Mouse (Mus musculus) heart, adult 11 months (tissue): ENCODE results near the gene Klhl26.

Experiments
- DNase-seq: peaks from one replicate; pipeline ENCODE4 v3.0.0; 2022

The Klhl26 gene

DNA sequence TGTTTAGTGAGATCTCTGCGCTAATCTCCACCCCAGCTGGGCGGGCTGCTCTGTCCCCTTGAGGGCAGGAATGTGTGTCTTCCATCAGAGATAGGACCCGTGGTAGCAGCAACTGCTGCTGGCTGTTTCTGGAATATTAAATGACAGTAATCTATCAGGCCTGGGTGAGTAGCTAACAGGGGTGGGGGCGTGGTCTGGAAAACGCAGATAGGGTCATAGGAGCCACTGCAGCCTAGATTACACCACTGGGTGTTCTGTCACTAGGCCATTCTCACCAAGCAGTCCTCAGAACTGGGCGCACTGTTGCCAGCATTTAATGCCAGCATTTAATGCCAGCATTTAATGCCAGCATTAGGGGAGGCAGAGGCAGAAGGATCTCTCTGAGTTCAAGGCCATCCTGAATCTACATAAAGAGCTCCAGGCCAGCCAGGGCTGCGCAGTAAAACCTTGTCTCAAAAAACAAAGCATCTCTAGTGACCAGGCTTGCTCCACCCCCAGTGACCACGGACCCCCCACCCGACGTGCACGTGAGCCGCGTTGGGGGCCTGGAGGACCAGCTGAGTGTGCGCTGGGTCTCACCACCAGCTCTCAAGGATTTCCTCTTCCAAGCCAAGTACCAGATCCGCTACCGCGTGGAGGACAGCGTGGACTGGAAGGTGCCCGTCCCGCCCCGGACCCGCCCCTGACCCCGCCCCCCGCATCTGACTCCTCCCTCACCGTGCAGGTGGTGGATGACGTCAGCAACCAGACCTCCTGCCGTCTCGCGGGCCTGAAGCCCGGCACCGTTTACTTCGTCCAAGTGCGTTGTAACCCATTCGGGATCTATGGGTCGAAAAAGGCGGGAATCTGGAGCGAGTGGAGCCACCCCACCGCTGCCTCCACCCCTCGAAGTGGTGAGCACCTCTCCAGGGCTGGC is 23.9 kb upstream of the Klhl26 start:
- no peak for DNase-seq

DNA sequence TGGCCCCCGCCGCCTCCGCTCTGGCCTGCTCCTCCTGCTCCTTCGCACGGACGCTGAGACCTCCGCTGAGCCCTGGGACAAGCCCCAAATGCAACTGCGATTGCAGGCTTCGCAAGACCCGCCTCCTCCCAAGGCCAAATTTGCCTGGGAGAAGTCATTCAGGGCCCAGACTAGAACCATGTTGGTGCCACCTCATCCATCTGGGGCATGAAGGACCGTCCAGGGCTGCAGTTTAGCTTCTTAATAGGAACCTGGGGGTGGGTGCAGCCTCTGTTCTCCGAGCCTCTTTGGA is 18.9 kb upstream of the Klhl26 start:
- DNase-seq: no peak

DNA sequence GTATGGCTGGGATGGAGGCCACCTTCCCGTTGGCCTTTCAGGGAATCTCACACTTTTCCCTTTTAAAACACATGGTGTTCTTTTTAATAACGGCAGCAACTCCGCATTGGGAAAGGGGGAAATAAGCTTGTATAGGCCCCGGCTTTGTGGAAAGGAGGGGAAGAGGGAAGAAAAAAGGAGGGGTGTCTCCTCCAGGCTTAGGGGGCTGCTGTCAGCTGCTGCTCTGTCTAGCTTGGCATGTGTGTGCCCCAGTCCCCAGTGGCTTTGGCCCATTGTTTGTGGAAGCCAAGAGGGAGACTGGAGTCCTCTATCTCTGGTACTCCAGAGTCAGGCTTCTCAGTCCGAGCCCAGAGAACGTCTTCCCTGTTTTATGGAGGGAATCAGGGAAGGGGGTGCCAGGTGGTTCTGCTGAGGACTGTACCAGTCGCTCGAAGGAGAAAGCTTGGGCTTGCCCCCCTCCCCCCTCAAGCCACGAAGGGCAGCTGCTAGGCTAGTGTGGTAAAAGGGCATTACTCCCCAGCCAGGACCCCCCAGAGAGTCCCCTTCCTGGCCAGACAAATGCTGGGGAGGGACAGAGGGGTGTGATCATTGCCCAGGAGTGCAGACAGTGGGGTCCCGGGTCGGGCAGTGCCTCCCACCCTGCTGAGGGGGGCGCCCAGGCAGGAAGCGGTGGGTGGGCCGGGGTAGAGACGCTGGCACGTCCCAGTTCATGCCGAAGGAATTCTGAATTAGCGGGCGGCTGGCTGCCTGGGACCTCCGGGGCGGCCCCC is 18.4 kb upstream of the Klhl26 start:
- no peak for DNase-seq

DNA sequence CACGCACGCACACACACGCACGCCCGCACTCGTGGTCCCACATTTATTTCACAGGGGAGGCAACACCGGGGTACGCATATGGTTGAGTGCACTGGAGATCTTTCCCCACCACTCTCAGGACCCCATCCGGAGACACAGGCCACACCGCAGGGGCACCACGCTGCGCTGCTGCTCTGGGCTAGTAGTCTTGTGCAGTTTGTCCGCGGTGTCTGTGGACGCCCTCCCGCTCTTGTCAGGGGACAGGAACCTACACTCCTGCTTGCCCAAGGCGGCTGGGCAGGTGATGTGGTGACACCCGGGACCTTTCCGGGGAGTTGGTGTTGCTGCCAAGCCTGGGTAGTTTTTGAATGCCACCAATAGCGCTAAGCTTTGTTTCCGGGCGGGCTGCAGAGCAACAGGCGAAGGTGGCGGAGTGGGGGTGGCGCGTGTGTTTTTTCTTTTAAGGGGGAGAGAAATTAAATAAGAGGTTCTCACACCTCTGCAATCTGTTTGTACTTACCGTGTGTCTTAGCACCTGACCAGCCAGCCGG is 17.7 kb upstream of the Klhl26 start:
- DNase-seq: no peak

DNA sequence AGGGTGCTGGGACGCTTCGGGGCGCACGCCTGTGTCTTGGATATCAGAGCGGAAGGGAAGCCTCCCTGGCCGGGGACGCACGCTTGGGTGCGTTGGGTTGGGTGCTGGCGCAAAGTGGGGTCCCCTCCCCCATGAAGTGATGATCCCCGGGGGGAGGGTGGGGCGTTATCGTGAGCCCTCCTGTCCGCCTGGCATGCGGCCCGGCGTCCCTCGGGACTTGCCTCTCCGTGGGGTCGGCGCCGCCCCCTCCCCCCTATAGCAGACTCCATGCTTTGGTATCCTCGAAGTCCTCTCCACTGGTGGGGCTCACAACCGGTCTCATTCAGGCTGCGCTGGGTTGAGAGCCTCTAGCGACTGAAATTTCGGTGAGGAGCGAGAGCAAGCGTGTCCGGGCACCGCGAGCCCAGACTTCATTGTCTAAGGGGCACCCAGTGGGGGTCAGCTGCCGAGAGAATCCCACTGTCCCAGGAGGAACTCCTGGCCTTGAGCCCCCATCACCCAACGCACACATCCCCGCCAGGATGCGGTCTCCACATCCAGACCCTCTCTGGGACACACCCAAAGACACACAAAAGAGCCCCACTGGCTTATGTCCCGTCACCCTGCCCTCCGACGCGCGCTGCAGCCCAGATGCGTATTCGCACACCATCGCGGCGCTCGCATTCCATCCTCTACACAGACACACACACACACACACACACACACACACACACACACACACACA is 17.1 kb upstream of the Klhl26 start:
- DNase-seq: no peak

DNA sequence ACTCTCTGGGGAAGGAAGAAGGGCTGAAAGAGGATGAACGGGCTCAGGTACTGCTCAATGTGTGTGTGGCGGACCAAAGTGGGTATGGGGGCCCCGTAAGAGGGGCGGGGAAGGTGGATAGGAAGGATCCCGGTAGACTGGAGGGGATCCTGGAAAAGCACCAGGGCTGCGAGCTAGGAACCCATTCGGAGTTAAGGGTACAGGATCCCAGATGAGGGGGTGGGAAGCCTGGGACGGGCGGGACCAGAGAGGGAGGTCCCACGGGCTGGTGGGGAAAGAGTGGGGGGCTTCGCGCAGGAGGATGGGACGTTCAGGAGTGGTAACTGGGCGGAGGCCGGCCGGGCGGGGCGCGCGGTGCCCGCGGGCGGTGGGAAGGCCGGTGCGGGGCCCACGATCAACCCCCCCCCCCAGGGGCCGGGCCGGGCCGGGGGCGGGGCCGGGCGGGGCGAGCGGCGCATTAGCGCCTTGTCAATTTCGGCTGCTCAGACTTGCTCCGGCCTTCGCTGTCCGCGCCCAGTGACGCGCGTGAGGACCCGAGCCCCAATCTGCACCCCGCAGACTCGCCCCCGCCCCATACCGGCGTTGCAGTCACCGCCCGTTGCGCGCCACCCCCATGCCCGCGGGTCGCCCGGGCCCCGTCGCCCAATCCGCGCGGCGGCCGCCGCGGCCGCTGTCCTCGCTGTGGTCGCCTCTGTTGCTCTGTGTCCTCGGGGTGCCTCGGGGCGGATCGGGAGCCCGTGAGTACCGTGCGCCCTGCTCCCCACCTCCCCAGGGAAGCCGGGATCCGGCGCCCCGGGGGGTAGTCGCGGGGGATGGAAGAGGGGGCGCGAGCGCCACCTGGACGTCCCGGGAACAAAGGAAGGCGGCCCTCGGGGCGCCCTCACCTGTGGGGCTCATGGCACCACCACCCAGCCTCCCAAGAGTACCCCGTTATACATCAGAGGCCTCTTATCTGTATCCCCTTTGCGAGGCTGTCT is 16.2 kb upstream of the Klhl26 start, which contains the start of gene Crlf1:
TSS of gene Crlf1 (plus strand) at position 495 of the 977 bp plus-strand sequence.
- DNase-seq: no peak

DNA sequence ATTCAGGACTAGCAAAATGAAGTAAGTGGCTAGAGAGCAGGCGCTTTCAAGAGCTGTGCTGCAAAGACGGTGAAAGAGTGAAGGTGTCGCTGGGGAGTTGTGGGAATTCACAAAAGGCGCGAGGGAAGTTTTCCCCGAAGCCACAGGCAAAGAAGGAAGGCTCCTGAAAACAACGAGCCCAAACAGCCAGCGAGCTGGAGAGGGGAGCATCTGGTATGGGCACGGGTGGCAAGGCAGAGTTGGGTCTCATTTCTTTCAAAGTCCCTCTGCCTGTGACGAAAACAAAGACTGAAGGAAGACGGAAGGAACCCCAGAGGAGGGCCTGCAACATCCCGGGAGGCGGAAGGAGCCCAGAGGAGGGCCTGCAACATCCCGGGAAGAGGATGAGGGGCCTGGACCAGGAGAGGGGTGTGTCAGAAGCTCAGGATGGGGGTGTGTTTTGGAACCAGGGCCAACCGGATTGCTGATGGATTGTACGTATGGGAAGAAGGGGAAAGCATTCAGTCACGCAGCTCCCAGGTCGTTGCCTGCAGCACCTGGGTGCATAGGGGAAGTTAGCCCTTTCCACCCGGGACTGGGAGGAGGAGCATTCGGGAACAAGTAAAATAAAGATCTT is 14.2 kb upstream of the Klhl26 start:
- DNase-seq: no peak

DNA sequence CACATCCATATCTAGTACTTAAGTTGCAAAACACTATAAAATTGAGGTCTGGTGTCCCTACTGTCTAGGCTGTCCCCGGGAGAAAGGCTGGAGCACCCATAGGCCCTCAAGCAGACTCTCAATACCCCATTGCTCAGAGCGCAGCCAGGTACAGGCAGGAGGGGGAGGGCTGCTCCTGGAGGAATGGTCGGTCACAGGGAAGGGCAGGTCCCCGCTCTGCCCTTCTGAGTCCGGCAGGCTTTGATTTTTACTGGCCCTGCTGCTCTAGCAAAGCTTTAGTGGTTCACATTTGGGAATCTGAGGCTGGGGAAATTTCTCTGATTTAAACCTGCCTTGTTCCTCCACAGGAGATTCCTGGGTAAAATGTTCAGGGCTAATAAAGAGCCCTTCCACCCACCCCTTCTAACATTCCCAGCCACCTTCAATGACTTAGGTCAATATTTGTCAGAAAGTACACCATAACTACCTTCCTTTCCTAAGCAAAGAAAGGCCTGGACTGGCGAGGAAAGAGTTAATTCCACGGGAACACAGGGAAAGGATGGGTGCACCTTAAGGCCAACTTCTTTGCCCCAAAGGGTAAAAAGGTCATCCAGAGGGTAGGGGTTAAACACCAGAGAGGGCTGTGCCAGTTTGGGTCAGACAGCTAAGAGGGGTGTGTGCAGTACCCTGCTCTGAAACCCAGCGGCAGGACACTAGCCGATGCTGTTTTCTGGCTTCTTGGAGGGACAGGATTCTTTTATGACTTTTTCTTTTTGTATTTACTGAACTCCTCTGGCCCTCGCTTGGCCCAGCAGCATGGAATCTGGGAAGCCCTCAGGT is 13.5 kb upstream of the Klhl26 start:
- no peak for DNase-seq

DNA sequence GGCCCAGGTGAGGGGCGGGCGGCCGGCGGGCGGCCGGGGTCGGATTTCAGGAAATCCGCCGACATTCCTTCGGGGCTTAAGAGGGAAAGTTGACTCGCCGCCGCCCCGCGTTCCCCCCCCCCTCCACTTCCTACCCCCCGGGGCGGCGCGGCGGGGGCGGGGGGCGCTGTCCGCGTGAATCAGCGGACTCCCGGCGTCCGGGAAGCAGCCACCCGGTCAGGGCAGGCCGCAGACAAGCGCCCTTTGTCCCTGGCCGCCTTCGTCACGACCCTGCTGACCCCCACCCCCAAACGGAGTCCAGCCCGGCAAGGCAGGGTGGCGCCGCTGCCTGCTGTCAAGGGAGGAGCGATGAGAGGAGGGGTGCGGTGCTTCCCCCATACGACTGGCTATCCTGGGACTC is 12.8 kb upstream of the Klhl26 start:
- DNase-seq: peak; percentile 94

DNA sequence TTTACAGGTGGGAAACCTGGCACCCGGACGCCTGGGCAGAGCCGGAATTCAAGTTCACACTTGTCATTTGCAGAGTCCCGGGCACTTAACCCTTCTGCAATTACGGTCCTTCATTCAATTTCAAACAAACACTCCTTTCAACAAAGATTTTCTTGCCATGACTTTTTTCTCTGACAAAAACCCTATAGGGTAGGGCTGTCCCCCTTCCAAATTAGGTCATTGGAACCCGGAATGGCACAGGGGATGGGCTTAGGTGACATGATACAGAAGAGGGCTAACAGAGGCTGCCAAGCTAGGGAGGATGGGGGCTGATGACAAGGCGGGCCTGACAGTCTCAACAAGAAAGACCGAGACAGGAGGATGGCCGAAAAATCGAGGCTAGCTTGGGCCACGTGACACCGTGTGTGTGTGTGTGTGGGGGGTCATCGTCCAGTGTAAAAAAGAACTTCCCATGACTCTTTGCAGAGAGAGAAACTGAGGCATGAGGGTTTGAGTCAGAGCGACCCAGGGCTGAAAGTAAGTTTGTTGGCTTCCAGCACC is 12.2 kb upstream of the Klhl26 start:
- no peak for DNase-seq

DNA sequence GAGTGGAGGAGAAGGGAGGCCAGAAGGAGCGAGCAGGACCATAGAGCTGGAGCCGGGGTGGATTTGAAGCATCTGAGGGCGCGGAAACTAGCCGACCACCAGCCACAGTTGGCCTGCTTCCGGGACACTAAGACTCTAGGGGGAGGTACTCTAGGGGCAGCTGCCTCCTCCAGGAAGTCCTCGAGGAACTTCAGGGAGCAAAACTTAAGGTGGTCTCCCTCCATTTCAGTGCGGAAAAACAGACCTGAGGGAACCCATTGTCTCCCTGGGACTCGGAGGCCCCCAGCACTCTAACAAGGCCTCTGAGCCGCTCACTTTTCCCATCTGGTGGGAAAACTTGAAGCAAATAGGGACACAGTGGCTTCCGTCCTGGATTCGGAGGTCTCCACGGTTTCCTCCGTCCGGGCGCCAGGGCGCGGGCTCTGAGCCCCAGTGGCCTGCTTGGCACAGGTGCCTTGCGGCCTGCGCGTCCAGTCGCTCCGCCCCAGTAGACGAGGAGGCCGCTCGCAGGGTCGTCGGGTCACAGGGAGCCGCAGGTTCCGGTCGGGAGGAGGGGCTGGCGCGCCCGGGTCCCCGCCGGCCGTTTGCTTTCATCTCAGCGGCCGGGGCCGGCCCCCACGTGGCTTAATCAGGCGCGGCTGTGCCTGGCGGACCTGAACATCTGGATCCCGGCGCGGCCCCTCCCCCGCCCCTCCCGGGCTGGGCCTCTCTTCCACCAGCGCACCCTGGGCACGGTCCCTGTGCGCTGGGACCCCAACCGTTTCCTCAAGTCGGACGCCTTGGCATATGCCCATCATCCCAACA is 11.4 kb upstream of the Klhl26 start:
- no peak for DNase-seq

DNA sequence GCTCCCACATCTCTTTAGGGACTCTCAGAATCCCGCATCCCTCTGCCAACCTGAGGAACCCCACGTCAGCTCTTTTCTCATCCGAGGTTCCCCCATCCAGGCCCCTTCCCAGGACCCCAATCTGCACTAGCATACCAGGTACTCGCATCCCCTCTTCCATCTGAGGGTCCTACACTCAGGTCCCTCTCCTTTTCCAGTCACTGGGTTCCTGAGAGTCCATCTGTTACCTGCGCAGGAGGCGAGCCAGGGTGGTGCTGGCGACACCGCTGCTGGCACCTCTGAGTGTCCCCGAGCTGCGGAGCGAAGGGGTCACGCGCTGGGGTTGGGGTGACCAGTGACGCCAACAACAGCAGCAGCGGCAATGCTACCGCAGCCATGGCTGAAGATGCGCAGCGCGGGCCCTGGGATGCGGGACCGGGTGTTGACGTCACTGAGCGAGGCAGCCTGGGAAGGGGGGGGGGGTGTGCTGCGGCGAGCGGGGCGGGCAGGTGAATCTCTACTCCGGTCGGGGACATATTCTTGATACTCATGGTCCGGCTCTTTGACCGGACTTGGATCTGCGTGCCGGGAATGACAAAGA is 10.3 kb upstream of the Klhl26 start, which contains the start of gene Tmem59l:
TSS of gene Tmem59l (minus strand) at position 418 of the 580 bp plus-strand sequence.
- no peak for DNase-seq

DNA sequence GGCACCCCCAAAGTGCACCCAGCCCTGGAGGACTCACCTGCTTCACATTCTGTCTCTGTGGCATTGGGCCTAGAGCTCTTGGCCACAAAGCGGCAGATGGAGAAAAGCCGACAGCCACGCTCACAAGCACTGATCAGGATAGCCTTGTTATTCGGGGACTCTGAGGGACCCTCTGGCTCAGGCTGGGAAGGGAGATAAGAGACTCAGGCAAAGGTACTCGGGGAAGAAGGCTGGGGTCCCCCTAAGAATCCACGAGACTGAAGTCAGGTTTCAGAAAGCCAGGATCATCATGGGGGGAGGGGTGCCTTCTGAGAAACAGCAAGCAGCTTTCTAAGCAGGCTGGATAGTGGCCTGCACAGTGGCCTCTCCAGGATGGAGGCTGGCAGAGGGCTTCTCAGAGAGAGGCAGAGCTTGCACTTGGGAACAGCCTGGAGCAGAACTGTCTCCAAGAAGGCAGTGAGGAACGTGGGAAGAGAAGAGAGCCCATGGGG is 9.5 kb upstream of the Klhl26 start:
- DNase-seq: no peak

DNA sequence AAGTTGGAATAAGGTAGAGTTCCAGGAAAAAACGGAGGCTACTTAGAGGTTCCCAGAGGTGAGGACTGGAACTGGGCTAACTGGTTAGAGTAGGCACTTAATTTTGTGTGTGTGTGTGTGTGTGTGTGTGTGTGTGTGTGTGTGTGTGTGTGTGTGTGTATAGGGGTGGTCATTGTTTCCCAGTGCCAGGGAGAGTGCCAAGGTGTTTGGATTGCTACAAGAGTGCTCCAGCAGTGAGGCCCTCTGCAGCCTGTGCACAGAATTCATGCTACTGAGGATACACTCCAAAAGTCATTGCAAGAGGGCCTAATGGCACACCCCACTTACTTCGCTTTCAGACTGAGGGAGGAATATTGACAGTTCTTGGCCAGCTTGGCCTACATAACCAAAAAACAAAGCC is 6.2 kb upstream of the Klhl26 start:
- DNase-seq: no peak

DNA sequence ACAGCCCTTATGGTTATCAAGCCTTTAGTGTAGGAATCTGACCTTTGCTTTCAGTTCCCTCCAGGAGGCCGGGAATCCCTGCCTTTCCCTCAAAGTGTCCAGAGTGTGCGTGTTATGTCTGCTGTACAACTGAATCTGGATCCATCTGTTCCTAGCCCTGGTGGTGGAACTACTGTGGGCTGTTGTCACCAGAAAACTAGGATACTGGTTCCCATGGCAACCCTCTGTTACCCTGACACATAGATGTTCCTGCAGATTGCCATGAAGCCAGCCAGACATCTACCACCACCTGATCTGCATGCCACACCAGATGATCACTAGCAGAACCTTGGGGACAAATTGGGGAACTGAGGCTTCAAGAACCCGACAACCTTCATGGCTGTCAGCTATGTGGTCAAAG is 5.1 kb upstream of the Klhl26 start:
- no peak for DNase-seq

DNA sequence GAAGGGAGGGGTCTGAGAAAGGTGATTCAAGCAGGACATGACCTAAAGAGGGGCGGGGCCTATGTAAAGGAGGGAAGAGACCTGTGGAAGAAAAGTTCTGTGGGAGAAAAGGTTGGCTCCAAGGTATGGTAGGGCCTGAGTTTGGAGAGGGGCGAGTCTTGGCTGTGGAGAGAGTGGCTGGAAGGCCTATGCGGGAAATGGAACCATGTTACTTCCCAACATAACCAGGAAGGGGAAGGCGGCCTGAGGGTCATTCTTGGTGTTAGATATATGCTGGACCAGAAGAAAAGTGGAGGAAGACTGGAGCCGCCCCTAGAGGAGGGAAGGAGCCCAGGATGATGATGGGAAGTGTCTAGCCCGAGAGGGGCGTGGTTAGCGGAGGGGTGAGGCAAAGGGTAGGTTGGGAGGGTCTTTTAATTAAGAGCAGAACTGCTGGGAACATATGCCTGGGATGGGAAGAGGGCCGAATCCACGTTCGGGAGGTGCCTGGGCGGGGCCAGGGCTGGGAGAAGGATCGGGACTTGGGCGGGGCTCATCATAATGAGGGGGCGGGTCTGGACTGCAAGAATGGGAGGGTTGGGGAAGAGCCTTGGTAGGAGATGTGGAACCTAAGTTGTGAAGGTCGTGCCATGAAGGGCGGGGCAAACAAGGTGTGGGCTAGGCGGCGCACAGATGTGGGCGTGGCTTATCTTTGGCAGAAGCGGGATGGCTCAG is 658 bp upstream of the Klhl26 start:
- peak; percentile 93 for DNase-seq

DNA sequence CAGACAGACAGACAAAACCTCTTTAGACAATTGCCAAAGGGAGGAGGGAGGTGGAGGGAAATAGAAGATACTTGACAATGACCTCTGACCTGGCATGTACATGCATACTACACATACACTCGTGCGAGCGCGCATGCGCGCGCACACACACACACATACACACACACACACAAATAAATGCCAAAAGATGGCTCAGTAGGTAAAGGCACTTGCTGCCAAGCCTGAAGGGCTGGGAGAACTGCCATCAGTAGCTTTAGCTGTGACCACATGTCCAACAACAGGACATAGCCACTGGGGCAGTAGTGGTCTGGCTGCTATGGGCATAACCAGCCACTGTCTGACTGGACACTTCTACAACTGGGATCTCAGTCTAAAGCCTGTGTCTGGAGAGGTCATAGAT is 4.9 kb downstream of the Klhl26 start:
- no peak for DNase-seq

DNA sequence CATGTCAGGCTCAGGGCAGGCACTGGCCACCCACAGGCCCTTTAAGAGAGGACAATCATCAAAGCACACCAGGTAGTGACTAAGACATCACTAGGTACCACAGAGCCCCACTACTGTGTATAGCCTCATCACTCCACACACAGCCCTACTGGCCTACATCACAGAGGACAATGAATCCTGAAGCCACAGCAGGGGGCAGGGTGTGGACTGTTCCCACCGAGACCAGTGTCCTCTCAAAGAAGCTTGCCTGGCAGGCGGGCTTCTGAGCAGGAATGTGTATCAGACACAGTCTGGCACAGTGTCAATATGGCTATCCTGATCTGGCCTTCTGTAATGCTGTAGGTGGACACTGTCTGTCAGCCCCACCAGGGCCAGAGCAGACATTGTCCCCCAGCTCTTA is 6.8 kb downstream of the Klhl26 start:
- no peak for DNase-seq
